Mouse (Mus musculus) testis, adult 2 months (tissue): Measurements from ENCODE around the gene Castor2.

Experiments
- CTCF ChIP-seq: fragments of 200-500 bp; IDR thresholded peaks from 2 replicates; pipeline ENCODE4 v1.5.1; 2012; ENCODE audit warnings: low read depth, mild to moderate bottlenecking, inconsistent platforms, low read length, moderate library complexity; ENCODE audit not compliant: control insufficient read depth, insufficient read depth, insufficient replicate concordance
- POLR2A ChIP-seq: fragments of 200-500 bp; IDR thresholded peaks from 2 replicates; pipeline ENCODE4 v1.6.1; 2012; ENCODE audit warnings: low read depth, mild to moderate bottlenecking, inconsistent platforms, low read length, moderate library complexity; ENCODE audit not compliant: control insufficient read depth

DNA sequence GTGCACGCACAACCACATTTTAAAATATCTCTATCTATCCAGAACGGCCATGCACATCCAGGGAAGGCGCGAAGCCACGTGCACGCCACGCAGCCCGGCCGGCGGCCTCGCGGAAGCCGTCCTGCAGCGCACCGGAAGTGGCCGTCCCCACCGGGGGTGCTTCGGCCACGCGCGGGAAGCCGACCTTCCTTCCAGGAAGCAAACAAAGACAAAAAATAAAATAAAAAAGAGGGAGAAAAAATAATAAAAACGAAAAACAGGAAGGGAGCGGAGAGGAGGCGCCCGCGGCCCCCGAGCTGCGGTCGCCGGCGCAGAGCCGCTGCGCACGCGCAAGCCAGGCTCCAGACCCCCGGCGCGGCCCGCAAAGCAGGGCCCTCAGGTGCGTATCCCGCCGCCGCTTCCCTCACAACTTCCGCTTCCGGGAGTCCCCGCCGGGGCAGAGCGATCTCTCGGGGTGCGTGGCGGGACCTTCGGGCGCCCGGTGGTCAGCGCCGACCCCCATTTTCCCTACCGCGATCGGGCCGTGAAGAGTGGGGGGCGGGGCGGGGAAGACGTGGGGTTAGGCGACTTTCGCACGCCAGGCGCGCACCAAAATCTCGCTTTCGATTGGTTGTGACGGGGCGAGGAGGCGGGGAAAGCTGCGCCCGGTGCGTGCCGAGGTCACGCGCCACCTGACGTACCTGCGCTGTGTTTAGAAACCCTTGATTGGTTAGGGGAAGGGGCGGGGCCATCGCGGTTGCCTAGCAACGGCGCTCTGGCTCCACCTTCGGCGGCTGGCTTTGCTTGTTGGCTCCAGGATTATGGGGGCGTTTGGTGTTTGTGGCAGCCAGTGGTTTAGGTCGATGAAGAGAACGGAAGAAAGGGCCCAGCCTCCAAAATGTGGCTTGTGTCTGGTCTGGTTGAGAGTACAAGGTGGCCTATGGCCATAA is 84.6 kb downstream of the Castor2 start, which contains the start of gene Gtf2ird2:
- TF ChIP-seq POLR2A: peak; percentile 84
- TF ChIP-seq CTCF: no peak
